Mouse (Mus musculus) heart, postnatal 4 days (tissue): ENCODE measurements around the gene Slc16a12. TPM values are rescaled to one million over a fixed set of nuclear protein-coding genes. Genes with fewer than 3 reads are reported as not detected.
"Not testable (repeated sequence)": the region's sequence is repeated elsewhere in the genome, so short reads cannot be mapped to it uniquely, and the experiment has no call there.

Experiments used
- DNase-seq: peaks from one replicate; pipeline ENCODE4 v3.0.0; 2021
- microRNA-seq, 2 experiments: library from miRNA; unstranded; fragments of <30 nt; microRNA quantifications; one replicate each; pipeline ENCODE4 v1.2.0; 2021 to 2022
- total RNA-seq, 2 experiments: library from RNA; stranded (reverse); gene quantifications; 2 replicates each; pipeline ENCODE4 v1.2.3; 2021

Gene Slc16a12
- total RNA-seq, 2 experiments from 2014 or later: 13.3 to 13.4 TPM

DNA sequence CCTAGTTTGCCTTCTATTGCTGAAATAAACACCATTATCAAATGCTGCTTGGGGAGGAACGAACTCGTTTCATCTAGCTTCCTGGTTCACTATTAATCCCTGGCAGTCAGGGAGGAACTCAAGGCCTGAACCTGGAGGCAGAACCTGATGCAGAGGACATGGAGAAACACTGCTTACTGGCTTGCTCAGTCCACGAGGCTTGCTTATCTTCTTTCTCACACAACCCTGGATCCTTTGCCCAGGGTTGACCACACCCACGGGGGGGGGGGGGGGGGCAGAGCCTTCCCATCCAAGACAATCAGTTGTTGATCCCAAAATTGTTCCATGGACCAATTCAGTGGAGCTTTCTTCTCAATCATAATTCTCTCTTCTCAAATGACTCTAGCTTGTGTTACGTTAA, 84.3 kb downstream of the Slc16a12 start:
- no peak for DNase-seq

DNA sequence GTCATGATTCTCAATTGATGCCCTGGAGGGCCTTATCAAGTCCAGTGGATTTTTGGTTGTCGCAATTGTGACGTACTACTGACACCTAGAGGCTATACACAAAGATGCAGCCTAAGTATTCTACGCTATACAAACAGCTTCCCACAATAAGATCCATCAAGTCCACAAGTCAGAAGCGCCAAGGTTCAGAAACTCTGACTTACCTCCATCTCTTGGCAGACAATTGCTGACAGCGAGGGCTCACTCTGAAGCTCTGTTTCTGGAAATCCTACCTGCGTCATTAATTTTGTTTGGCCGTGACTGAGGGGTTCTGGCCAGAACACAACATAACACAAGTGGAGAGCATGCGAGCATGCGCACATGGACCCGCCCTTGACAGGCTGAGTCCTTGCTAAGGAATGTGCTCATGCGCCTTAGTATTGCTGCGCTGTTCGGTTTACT, 85.0 kb downstream of the Slc16a12 start:
- DNase-seq: peak; percentile 77

DNA sequence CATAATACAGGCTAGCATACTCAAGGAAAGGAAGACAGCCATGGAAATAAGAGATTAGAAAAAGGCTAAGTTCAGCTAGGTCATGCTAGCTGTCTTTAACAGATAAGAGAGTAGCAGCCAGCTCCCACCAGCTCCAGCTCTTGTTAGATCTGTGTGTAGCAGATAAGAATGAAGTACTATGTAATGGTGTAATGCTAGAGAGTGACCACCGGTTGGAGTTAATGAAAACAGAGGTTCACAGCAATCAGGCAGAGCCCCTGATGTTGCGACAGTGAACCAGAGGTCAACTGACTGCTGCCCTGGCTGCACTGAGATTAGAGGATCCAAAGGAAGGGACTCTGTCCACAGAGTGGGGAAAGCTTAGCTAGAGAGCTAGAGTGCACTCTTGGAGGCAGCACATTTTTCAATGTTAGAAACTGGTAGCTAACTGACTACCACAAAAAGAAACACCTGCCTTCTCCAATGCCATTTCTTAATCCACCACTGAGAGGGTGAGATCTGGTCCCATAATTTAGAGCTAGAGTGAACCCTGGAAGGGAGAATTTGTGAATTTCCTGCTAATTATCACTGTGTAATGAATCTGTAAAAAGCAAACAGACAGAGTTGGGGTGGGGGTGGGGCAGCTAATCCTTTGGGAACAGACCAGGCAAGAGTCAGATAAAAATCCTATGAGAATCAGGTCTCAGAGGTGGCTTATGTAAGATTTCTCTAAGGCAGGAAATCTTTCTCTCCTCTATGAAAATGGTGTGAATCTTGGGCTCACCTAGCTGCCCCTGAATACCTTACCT, 90.4 kb downstream of the Slc16a12 start:
- DNase-seq: no peak

DNA sequence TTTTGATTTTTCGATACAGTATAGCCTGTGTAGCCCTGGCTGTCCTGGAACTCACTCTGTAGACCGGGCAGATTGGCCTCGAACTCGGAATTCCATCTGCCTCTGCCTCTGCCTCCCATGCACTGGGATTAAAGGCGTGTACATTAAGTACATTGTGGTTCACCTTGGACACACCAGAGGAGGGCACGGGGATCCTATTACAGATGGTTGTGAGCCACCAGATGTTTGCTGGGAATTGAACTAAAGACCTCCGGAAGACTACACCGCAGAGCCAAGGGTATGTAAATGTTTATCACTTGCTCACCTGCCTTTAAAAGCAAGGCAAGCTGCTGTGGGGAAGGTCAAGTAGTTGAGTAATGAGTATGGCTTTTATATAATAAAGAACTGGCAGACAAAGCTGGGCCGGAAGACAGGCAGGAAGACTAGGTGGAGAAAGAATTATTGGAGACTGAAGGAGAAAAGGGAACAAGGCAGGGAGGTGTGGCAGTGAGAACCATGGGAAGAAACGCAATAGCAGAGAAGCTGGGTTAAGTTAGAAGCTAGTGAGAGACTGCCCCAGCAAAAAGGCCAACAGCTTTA, 91.8 kb downstream of the Slc16a12 start:
- no peak for DNase-seq

DNA sequence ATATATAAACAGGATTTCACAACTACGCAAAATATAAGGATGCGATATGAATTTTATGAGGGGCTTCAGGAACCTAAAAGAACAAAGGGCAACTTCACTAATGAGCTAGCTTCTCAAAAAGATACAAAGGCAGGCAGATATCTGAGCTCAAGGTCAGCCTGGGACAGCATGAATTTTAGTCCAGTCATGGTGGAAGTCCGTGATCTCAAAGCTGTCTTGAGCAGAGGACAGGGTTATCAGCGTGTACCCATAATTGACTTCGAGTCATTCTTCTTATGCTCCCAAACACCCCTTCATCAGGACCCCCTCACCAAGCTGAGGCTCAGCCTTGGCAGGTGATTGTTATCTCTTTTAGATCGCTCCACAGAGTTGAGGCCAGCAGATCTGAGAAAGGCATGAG, 96.1 kb downstream of the Slc16a12 start:
- DNase-seq: no peak

DNA sequence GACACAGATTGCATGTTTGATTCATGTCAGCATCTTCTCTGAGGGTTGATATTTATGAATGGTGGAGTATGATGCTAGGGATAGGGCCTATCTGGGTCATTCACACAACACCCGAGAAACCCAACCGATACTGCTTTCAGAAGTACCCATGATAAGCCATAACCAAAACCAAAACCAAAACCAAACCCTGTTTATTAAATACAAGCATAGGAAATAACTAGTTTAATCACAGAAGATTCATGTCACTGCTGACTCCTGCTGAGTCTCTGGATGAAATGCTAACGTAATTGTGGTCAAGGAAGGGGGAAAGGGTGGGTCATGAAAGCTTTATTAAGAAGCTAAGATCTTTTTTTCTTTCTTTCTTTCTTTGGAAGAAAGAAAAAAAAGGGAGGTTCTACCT, 96.8 kb downstream of the Slc16a12 start:
- DNase-seq: no peak

DNA sequence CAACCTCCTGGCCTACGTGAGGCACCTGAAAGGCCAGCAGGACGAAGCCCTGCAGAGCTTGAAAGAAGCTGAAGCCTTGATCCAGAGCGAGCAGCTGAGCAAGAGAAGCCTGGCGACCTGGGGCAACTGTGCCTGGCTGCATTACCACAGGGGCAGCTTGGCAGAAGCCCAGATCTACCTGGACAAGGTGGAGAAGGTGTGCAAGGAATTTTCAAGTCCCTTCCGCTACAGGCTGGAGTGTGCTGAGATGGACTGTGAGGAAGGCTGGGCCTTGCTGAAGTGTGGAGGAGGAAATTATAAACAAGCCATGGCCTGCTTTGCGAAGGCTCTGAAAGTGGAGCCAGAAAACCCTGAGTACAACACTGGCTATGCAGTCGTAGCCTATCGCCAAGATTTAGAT, 99.5 kb downstream of the Slc16a12 start:
- not testable (repeated sequence) for DNase-seq

DNA sequence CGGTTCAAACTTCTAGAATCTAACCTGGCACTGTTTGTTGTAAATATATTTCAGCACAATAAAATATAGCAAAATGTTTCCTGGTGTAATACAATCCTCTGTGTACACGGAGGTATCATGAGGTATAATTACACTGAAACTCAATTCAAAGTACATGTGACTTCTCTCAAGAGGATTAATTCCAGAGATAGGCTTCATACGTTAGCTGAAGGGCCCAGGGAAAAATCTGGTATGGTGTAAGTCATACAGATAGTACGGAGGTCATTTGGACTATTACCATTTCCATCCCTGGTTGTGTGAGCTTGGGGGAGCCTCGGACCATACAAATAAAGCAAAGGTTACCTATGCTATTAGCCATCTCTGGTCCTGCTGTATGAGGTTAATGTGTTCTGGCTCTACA, 104.5 kb downstream of the Slc16a12 start:
- no peak for DNase-seq

DNA sequence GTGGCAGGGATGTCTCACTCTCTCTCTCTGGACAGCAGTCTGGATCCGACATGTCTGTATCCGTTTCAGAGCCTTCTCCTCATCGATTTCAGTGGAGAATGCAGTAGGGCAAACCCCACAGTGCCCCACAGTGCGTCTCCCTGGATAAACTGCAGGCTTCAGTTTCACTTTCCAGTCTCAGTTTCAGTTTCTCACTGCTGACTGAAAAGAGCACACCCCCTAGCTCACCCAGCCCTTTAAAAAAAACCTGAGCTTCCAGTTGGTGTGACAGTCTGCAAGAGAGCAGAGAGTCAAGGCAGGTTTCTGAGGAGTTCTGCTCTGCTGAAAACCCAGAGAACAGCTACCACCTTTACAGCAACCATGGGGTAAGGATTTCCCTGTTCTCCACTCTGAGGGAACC, 106.5 kb downstream of the Slc16a12 start, which contains the start of the genes Ifit1bl2 and Ifit1:
Gene Ifit1bl2, minus strand, starts transcription at position 121 of the 400 bp plus-strand sequence.
Gene Ifit1, plus strand, starts transcription at position 249 of the 400 bp plus-strand sequence.
- no peak for DNase-seq

DNA sequence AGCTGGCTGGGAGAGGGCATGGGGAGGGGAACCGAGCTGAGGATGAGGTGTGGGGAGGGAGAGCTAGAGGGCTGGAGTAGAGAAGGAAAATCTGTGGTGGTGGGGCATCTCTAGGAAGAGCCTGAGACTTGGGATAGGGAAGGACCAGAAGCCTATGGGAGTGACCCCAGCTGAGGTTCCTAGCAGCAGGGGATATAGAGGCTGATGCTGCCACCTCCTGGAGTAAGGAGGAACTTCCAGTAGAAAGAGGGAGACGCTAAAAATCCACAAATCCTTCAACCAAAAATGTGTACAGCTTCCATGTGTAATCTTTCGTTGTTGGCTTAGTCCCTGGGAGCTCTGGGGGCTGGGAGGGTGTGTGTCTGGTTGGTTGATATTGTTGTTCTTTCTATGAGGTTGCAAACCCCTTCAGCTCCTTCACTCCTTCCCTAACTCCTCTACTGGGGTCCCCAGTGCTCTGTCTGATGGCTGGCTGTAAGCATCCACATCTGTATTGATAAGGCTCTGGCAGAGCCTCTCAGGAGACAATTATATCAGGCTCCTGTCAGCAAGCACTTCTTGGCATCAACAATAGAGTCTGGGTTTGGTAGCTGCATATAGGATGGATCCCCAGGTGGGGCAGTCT, 110.0 kb downstream of the Slc16a12 start:
- DNase-seq: peak; percentile 75

DNA sequence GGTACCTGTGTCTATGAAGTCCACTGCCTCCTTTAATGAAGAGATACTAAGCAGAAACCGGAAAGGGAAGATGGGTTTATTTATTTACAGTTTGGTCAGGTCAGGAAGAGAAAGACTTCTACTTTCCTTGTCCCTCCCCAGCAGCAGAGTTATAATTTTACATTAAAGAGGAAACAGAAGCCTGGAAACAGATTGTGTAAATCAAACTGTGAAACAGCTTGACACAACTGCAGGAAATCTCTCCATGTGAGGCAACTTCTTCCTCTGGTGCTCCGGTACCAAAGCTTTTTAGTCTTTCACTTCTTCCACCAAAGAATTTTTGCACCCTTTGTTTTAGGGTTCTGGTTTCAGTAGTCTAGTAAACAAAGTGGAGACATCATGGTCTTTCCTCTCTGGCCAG, 113.6 kb downstream of the Slc16a12 start:
- no peak for DNase-seq

DNA sequence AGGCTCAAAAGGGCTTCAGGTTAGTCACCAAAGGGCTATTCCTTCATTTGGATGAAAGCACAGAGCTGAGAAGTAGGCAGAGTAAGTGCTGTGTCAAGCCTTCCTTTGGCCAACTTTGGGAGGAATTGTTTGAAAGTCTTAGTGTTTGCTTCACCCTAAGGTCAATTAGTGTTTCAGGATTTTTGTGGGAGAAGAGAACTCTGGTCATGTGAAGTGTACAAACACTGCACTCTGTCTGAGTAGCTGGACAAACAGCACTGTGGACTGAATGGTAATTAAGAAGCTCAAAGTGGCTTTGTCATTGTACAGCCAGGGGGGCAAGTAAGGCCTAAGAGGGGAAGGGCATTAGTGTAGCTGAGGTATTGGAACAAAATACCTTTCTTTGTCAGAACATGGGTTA, 115.6 kb downstream of the Slc16a12 start:
- no peak for DNase-seq

DNA sequence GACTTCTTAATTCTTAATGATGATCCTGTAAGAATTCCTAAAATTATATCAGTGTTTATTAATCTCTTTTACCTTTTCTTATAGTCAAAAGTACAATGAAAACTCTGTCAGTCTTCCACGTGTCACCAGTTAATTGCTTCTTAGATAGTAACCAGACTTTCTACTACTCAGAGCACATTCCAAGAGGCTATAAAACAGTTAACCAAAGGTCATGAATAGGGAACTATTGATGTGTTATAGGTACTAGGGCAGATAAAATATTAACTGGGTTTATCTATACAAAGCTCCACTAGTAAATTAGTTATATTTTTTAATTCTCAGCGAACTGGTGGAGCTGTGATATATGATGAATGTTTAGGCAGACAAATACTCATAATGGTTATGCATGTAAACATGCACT, 119.6 kb downstream of the Slc16a12 start:
- no peak for DNase-seq

DNA sequence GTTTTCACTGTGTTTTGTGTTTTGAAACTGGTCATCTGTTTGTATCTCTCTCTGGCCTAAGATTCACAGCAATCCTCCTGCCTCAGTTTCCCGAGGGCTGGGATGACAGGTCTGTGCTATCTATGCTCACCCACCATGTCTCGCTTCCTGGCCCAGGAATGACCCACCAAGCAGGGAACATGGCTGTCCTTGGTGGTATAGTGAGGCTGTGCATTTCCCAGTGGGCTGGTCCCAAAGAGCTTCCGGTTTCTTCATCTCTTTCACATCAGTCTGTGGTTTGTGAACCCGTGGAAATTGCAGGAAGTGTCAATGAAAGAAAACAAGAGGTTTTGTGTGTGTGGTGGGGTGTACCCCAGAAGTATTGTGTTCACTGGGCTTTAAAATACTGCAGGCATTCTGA, 122.4 kb downstream of the Slc16a12 start:
- DNase-seq: no peak

DNA sequence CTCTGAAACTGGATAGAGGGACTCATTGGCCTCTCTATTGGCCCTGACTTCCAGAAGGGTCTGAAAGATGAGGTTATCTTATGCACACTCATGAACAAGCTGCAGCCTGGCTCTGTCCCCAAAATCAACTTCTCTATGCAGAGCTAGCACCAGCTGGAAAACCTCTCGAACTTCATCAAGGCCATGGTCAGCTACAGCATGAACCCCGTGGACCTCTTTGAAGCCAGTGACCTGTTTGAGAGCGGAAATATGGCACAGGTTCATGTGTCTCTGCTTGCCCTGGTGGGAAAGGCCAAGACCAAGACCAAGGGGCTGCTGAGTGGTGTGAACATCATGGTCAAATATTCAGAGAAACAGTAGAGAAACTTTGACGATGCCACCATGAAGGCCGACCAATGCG, 123.3 kb downstream of the Slc16a12 start:
- no peak for DNase-seq

DNA sequence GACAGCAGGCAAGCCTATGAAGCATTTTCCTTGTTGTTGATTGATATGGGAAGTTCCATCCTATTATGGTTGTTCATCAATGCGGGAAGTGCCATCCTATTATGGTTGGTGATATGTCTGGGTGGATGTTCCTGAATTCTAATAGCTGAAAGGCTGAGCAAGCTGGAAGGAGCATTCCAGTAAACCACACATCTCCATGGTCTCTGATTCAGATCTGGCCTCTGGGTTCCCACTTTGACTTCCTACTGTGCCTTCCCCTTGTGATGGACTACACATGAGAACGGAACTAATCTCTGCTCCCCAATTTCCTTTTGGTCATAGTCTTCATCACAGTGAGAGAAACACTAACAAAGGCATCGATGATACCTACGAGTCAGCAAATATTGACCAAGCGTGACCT, 126.2 kb downstream of the Slc16a12 start:
- no peak for DNase-seq

Small RNA genes within 50 kb of the gene (microRNA-seq; reads per million reads assigned to microRNA genes)
- gene Gm27476: 0 reads per million in 2 experiments

Other genes with a start within 250 kb of the Slc16a12 start
- 10 to 100 TPM; 20.7 to 21.2 TPM for gene Lipa, start 219.8 kb downstream of the Slc16a12 start, total RNA-seq
- 1 to 10 TPM; 8.0 to 8.2 TPM for gene Ifit2, start 196.6 kb downstream of the Slc16a12 start, total RNA-seq
- gene Ifit3, start 163.8 kb downstream of the Slc16a12 start, total RNA-seq: under 1 TPM; 0.50 to 0.54 TPM
- 1 to 10 TPM; 1.8 to 2.2 TPM for gene Ifit1bl1, start 145.3 kb downstream of the Slc16a12 start, total RNA-seq
- gene Ifit3b, start 139.3 kb downstream of the Slc16a12 start, total RNA-seq: under 1 TPM in 1 of 2 experiments, not detected in 1; 0.45 TPM
- gene Ifit1bl2, start 106.5 kb downstream of the Slc16a12 start, total RNA-seq: under 1 TPM; 0.43 to 0.81 TPM
- gene Ifit1, start 106.4 kb downstream of the Slc16a12 start, total RNA-seq: under 1 TPM; 0.17 to 0.25 TPM
- 10 to 100 TPM; 27.3 to 29.0 TPM for gene Pank1, start 132.2 kb upstream of the Slc16a12 start, total RNA-seq
- gene Kif20b, start 175.1 kb upstream of the Slc16a12 start, total RNA-seq: 10 to 100 TPM; 19.7 to 23.2 TPM